Mouse (Mus musculus) kidney, postnatal 25 days (tissue): ENCODE measurements around the gene Crip1.

Experiments used
- DNase-seq, 2 experiments: peaks; one replicate each; pipeline ENCODE4 v3.0.0; 2021; ENCODE audit warnings: mixed read lengths in 2 of 2

Gene Crip1

DNA sequence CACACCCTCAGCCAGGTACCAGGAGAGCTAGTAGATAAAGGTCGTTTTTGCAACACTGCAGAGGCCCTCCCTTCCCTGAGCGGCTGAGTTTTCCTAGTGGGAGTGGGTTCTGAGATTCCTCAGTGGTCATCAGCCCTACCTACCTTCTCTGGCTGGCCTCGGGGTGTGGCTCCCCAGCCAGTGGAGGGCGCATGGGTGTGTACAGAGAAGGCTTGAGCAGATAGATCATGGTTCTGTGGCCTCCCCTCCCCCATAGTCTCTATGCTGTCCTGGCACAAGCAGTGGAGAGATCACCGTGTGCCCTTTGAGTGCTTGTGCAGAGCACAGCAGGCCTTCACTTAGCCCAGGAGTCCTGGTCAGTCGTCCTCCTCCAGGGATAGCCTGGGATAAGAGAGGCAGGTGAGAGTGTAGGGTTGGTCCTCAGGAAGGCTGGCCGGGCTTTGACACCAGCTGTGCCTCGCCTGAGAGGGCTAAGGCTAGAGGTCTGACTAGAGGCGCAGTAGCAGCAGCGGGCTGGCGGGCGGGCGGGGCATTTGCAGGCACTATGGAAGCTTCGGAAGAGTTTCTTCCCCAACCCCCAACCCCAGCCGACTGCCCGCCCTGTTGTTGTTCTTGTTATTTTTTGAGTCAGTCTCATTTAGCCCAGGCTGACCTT, 2.4 kb downstream of the Crip1 start:
- DNase-seq = peak; percentile 44 to 54

GRCm38 (mm10) chr12:113149341-113149740, 3.2 kb downstream of the Crip1 start:
- peak; percentile 53 to 75 for DNase-seq

- no peak for DNase-seq
Observed at GRCm38 (mm10) chr12:113149896-113150295, 3.8 kb downstream of the Crip1 start.

DNA sequence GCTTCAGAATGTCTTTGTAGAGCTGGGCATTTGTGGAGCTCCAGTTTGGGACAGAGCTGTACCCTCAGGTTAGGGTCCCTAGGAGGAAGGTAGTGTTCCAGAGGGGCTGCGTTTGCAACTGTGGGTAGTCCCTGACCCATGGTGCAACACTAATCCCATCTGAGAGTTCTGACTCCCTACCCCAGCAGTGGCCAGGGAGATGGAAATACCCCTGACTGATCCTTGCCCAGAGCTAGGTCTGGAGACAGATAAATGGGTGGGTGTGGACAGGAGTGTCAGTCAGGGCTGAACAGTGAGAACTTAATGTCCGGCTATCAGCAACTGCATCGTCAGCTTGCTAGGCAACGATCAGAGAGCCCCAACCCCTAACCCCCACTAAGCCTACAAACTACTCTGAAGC, 4.5 kb downstream of the Crip1 start:
- no peak for DNase-seq

DNA sequence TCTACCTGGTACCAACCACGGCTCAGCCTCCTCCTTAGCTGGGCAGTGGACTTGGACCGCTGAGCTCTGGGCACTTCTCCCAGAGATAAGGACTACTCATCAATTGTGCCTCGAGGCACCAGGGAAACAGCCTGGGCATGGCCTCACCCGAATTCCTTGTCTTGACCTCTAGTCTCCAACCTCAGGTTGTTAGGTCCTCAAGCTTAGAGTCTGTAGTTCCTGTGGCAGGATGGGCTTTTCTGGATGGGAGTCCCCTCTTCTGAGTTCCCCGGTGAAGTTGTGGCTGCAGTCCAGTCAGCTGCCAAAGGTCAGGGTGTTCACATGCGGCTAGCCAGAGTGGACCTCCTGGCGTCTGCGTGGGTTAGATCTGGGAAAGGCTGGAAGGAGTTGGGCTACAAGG, 4.9 kb downstream of the Crip1 start:
- DNase-seq = peak in 1 of 2 experiments; percentile 67

DNA sequence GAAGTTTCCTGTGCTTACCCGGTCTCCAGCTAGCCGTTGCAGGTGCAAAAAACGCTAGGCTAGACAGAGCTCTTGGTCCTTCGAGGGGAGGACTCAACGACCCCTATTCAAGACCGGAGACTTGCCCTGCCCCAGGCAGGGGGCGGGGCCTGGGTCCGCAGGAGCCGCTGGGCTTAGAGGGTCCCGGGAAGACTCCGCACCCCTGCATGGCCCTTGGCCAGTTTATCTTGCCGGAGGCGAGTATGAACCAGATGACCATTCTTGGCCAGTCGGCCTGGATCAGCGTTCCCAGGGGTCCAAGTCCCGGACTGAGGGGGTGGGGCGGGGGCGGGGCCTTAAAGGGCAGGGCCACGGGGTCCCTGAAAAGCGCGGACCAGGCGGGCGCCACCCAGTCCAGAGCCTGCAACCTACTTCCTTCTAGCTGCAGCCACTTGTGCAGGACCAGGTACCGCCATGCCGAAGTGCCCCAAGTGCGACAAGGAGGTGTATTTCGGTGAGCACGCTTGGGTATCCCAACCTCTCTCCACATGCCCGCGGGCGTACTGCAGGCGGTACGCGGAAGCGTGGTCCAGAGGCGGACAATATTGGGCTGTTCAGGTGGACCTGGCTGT, 5.7 kb downstream of the Crip1 start:
- peak; percentile 54 to 73 for DNase-seq

DNA sequence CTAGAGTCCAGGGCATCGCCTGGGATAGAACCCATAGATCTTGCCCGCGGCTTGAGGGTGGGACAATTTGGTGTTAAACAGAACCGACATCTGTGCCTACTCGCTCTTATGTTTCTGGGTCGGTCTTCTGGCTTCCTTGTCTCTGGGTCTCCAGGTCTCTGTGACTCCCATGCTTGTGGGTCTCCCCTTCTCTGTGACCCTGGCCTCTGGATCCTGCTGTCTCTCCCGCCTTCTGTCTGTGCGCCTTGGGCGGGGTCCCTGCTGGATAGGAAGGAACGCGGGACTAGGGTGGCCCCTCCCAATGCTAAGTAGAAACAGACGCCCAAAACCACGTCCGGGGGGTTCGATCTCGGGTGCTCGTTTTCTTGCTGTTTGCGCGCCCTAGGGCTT, 6.2 kb downstream of the Crip1 start:
- peak in 1 of 2 experiments; percentile 47 for DNase-seq

DNA sequence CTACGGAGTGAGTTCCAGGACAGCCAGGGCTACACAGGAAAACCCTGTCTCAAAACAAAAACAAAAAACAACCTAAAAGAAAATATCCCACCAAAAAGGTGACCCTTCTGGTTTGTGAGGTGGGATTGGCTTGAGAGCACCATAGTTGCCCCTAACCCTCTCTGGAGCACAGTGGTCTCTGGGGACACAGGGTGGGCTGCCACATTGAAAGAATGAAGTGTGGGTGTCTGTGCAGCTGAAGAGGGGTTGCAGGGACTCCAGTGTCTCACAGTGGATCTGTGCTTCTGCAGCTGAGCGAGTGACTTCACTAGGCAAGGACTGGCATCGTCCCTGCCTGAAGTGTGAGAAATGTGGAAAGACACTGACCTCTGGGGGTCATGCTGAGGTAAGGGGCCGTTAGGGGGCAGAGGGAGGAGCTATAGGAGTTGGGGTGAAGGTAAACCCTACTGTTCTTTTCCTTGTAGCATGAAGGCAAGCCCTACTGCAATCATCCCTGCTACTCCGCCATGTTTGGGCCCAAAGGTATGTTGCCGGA, 6.9 kb downstream of the Crip1 start:
- no peak for DNase-seq

DNA sequence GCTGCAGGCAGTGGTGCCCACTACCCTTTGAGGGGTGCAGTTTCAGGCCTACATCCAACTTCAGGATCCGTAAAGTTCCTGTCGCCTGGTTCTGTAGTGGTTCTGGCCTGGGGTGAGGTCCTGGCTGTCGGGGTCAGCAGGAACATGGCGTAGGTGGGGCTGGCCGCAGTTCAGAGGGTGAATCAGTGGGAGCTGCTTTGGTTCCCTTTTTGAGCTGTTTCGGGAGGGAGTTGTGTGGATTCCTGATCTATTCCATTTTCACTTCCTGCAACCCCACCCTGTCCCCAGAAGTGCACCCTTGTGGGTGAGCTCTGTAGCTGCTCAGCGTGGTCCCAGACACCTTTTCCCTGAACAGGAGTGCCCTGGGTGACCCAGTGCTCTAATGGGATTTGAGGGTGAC, 7.9 kb downstream of the Crip1 start:
- no peak for DNase-seq

DNA sequence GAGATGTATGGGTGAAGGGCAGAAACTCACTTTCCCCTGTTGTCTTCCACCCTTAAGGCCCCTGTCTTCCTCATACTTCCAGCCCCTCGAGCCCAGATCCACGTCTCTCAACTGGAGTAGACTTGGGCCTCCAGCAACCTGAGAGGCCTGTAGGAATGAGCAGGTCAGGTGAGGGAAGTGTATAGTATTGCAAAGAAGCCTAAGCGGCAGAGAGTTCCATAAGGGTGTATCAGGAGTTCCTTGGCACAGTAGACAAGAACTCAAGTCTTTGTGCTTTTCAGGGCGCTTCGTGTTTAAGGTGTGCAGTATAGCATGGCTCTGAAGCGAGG, 8.6 kb downstream of the Crip1 start:
- peak in 1 of 2 experiments; percentile 32 for DNase-seq

DNA sequence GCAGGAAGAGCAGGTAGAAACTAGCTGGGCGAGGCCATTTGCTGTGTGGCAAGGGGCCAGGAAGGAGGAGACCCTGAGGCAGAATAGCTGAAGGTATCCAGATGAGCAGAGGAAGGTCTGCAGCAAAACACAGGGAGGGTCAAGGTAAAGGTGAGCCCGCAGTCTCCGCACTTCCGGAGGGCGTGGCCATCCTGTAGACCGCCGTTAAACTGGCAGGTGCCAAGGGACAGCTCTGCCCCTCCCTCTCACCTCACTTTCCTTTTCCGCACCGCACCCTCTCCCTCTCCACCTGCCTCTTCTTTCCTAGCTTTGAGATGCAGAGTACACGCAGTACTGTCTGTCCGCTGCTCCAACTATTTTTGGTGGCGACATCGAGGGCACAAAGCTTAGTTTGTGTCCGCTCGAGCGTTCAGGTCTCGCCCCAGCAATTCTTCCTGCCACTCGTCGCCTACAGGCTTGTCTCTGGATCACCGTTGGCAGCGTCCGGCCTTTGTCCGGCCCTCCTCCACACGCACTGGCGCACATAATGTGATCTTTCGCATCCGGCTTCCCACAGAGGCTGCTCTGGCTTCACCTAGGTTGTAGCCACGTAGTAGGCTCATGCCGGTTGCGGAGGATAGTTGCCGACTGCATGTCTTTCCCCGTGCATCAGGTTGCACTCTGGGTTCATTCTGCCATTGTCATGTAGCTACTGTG, 9.1 kb downstream of the Crip1 start:
- peak; percentile 66 to 84 for DNase-seq

- peak; percentile 99 for DNase-seq
Observed at GRCm38 (mm10) chr12:113155887-113156539, 9.9 kb downstream of the Crip1 start, which contains the start of gene Tedc1. TSS of gene Tedc1 (plus strand) at chr12:113156421.

DNA sequence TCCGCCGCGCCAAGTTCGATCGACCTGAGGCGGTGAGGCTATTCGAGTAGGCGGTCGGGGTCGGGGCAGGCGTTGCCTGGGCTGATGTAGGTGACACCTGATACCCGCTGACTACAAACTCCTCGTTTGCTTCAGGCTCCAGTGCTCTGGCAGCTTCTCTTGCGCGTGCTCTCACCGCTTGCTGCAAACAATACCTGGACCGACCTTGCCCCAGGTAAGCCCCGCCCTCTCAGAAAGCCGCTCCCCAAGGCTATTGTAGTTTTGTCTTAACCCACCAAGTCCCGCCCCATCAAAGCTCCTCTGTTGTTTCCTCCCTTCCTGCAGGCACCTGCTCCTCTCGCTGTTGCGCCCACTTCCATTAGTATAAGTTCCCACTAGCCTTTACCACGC, 10.4 kb downstream of the Crip1 start:
- DNase-seq = no peak

DNA sequence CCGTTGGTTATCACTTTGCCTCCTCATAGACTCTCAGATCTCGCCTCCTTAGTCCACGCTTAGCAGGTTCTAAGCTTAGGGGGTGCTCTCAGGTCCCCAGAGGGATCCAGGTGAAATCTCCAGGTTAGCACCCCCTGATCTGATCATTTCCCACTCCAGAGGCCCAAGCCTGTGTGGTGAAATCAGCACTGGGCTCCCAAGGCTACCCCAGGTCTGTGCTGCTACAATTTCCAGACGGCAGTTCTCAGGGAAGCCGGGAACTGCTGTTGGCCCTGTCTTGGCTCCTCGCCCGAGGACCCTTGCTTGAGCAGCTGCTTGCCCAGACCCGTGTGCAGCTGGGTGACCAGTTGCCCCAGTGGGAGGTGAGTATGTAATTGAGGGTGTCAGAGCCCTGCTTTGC, 10.9 kb downstream of the Crip1 start:
- peak in 1 of 2 experiments; percentile 49 for DNase-seq

- no peak for DNase-seq
Observed at GRCm38 (mm10) chr12:113157521-113157920, 11.4 kb downstream of the Crip1 start.

DNA sequence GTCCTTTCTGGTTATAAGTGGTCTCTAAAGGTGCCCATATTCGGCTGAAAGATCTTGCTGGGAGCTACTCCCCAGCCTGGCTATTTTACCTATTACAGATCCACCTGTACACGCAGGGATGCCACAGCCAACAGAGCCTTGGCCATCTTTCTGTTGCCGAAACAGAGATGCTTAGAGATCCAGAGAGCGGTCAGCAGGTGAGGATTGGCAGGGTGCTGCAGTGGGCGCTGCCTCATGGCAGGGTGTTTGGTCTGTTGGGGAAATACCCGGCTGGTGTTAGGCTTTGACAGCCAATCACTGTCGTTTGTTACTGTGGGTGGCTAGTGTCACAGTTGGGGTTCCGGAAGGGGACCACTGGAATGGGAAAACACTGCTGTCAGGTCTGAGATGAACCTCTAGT, 11.9 kb downstream of the Crip1 start:
- peak in 1 of 2 experiments; percentile 28 for DNase-seq

GRCm38 (mm10) chr12:113163561-113164006, 17.5 kb downstream of the Crip1 start:
- DNase-seq = no peak

GRCm38 (mm10) chr12:113168031-113168536, 22.0 kb downstream of the Crip1 start:
- peak in 1 of 2 experiments; percentile 26 for DNase-seq

GRCm38 (mm10) chr12:113176960-113177725, 31.0 kb downstream of the Crip1 start:
- no peak for DNase-seq

DNA sequence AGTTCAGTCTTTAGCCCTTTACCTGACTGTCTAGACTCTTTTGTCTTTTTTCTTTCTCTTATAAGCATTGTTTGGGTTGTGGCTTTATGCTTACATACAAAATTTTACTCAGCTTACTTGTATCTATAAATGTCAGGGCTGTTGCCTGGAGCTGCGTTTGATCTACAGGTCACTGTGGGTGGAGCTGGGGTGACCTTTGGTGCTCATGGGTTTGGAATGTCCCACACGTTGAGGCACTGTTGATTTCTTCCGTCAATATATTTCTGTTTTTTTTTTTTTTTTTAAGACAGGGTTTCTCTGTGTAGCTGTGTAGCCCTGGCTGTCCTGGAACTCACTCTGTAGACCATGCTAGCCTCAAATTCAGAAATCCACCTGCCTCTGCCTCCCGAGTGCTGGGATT, 34.9 kb downstream of the Crip1 start:
- no peak for DNase-seq

DNA sequence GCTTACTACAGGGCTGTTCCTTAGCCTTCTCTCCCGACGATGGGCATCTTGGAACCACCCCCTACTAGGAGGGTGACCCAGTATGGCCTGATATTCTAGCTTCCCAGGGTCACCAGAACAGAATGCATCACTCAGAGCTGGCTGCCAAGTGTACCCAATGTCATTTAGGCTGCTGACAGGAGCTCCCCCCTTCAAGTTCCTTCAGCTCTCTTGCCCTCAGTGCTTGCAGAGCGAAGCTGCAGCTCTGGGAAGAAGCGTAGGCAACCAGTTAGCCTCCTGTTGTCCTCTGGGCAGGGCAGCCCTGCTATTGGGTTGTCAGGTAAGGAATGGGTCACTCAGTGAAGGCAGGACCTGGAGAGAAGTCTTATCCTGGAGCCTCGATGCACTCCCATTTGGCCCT, 38.8 kb downstream of the Crip1 start:
- peak in 1 of 2 experiments; percentile 29 for DNase-seq
